Mouse (Mus musculus) thymus, adult 2 months (tissue): ENCODE data around the gene Cdc42ep2. TPM values are rescaled to one million over a fixed set of nuclear protein-coding genes. Genes with fewer than 3 reads are reported as not detected.

Source experiments
- DNase-seq: peaks from one replicate; pipeline ENCODE4 v3.0.0; 2021
- H3K27ac ChIP-seq: fragments of 200-500 bp; 2 replicates; pipeline ENCODE4 v1.5.1; 2012; ENCODE audit warnings: low read length, control low read depth; ENCODE audit not compliant: control insufficient read depth, insufficient read depth
- H3K27me3 ChIP-seq: fragments of 200-500 bp; 2 replicates; pipeline ENCODE4 v1.6.1; 2012; ENCODE audit warnings: mild to moderate bottlenecking, low read length, moderate library complexity, mixed read lengths; ENCODE audit not compliant: control insufficient read depth, insufficient read depth
- H3K36me3 ChIP-seq: fragments of 200-500 bp; 2 replicates; pipeline ENCODE4 v1.6.1; 2012; ENCODE audit warnings: mild to moderate bottlenecking, low read length, moderate library complexity; ENCODE audit not compliant: control insufficient read depth, insufficient read depth
- H3K4me1 ChIP-seq: fragments of 200-500 bp; replicated peaks from 2 replicates; pipeline ENCODE4 v1.6.1; 2012; ENCODE audit warnings: low read length; ENCODE audit not compliant: control insufficient read depth, insufficient read depth
- H3K4me3 ChIP-seq: fragments of 200-500 bp; 2 replicates; pipeline ENCODE4 v1.5.1; 2012; ENCODE audit warnings: mild to moderate bottlenecking, low read length, control low read depth, moderate library complexity; ENCODE audit not compliant: control insufficient read depth, insufficient read depth
- CTCF ChIP-seq: fragments of 200-500 bp; IDR thresholded peaks from 2 replicates; pipeline ENCODE4 v1.5.1; 2012; ENCODE audit warnings: mild to moderate bottlenecking, control low read depth, low read length, moderate library complexity, borderline replicate concordance; ENCODE audit not compliant: control insufficient read depth, poor library complexity, insufficient read depth; ENCODE audit errors: extremely low read depth
- POLR2A ChIP-seq: fragments of 200-500 bp; IDR thresholded peaks from 2 replicates; pipeline ENCODE4 v1.6.1; 2012; ENCODE audit warnings: mild to moderate bottlenecking, low read length, control low read depth, moderate library complexity; ENCODE audit not compliant: control insufficient read depth, poor library complexity, insufficient read depth; ENCODE audit errors: extremely low read depth
- WGBS: fragments of 180-500 bp; shearing (Covaris S2); methylation state at CpG from one replicate; pipeline ENCODE4 v1.1.7; 2018; 5-methylcytosine and 5-hydroxymethylcytosine counted together
- polyA plus RNA-seq: library from polyadenylated mRNA; depleted of rRNA; stranded (reverse); fragments of >200 nt; gene quantifications from 2 replicates; pipeline ENCODE4 v1.2.3, GENCODE M21; 2012; rRNA removed

Gene Cdc42ep2
- polyA plus RNA-seq, 1 experiment = 5.8 TPM

GRCm38 (mm10) chr19:5874391-5874968 lies 50.1 kb downstream of the Cdc42ep2 start:
- DNase-seq = no peak
- WGBS = 2% methylated on average over 13 of the region's 13 CpGs
- H3K27me3 ChIP-seq = no peaks in the 10 kb centered on the region

GRCm38 (mm10) chr19:5872931-5873556 lies 51.6 kb downstream of the Cdc42ep2 start:
- Histone ChIP-seq H3K4me1 (peaks cover 52% of the 10 kb centered on the region), H3K27me3 (no peaks in the 10 kb centered on the region), H3K36me3 (peaks cover 23% of the 10 kb centered on the region), H3K27ac (peak overlapping the region; percentile 60), H3K4me3 (peak overlapping the region; percentile 39)
- WGBS = 61% methylated on average over 19 of the region's 19 CpGs
- peak; percentile 11; the same call in 1 of the 2 replicates for TF ChIP-seq CTCF
- no peak for TF ChIP-seq POLR2A
- no peak for DNase-seq

More at GRCm38 (mm10) chr19:5874391-5874968, 50.1 kb downstream of the Cdc42ep2 start:
- Histone ChIP-seq H3K4me1 (peaks cover 63% of the 10 kb centered on the region), H3K36me3 (peaks cover 9% of the 10 kb centered on the region; the same call in 1 of the 2 replicates), H3K4me3 (peak overlapping the region; percentile 88), H3K27ac (peak overlapping the region; percentile 57)
- no peak for TF ChIP-seq CTCF
- no peak for TF ChIP-seq POLR2A

GRCm38 (mm10) chr19:5872528-5872927 lies 52.1 kb downstream of the Cdc42ep2 start:
- Histone ChIP-seq H3K27me3 (no peaks in the 10 kb centered on the region), H3K4me3 (peak overlapping the region; percentile 39), H3K4me1 (peaks cover 48% of the 10 kb centered on the region), H3K27ac (peak overlapping the region; percentile 60), H3K36me3 (peaks cover 27% of the 10 kb centered on the region)
- DNase-seq = peak; percentile 49
- WGBS = 25% methylated on average over 4 of the region's 4 CpGs
- no peak for TF ChIP-seq POLR2A
- TF ChIP-seq CTCF = no peak

GRCm38 (mm10) chr19:5871683-5872082 lies 52.9 kb downstream of the Cdc42ep2 start:
- no peak for DNase-seq
- Histone ChIP-seq H3K4me1 (peaks cover 42% of the 10 kb centered on the region), H3K36me3 (peaks cover 27% of the 10 kb centered on the region), H3K27me3 (no peaks in the 10 kb centered on the region), H3K4me3 (peak overlapping the region; percentile 31), H3K27ac (peak overlapping the region; percentile 64; the same call in 1 of the 2 replicates)
- WGBS = 19% methylated on average over 6 of the region's 6 CpGs
- TF ChIP-seq CTCF (no peak), POLR2A (no peak)

GRCm38 (mm10) chr19:5871273-5871672 lies 53.3 kb downstream of the Cdc42ep2 start:
- no peak for TF ChIP-seq POLR2A
- no peak for TF ChIP-seq CTCF
- Histone ChIP-seq H3K27me3 (no peaks in the 10 kb centered on the region), H3K4me1 (peaks cover 42% of the 10 kb centered on the region), H3K4me3 (peak overlapping the region; percentile 31), H3K27ac (peak overlapping the region; percentile 64; the same call in 1 of the 2 replicates), H3K36me3 (peaks cover 27% of the 10 kb centered on the region)
- DNase-seq = peak; percentile 69
- 6% methylated on average over 7 of the region's 7 CpGs for WGBS

- peaks cover 26% of the 10 kb centered on the region for H3K4me1 ChIP-seq
- H3K36me3 ChIP-seq = peaks cover 54% of the 10 kb centered on the region
- H3K27me3 ChIP-seq = no peaks in the 10 kb centered on the region
- 94% methylated on average over 6 of the region's 6 CpGs for WGBS
- TF ChIP-seq CTCF (no peak), POLR2A (no peak)
- no peak overlapping the region for H3K27ac ChIP-seq
- no peak for DNase-seq
- H3K4me3 ChIP-seq = no peak overlapping the region
These were observed 56.5 kb downstream of the Cdc42ep2 start for GRCm38 (mm10) chr19:5868096-5868495.

Other genes with a start within 250 kb of the Cdc42ep2 start
- 141 and 144 TPM in 2 replicates for gene Map3k11, start 236.1 kb downstream of the Cdc42ep2 start, polyA plus RNA-seq
- gene Pcnx3, start 235.9 kb downstream of the Cdc42ep2 start, polyA plus RNA-seq = 421 and 455 TPM in 2 replicates
- 0.97 and 1.0 TPM in 2 replicates for gene Kcnk7, start 220.4 kb downstream of the Cdc42ep2 start, polyA plus RNA-seq
- 55.6 and 61.8 TPM in 2 replicates for gene Ehbp1l1, start 198.5 kb downstream of the Cdc42ep2 start, polyA plus RNA-seq
- gene Fam89b, start 195.2 kb downstream of the Cdc42ep2 start, polyA plus RNA-seq = 300 and 312 TPM in 2 replicates
- 29.5 and 37.7 TPM in 2 replicates for gene Ltbp3, start 183.9 kb downstream of the Cdc42ep2 start, polyA plus RNA-seq
- 107 and 113 TPM in 2 replicates for gene Scyl1, start 153.4 kb downstream of the Cdc42ep2 start, polyA plus RNA-seq
- gene Frmd8, start 49.5 kb downstream of the Cdc42ep2 start, polyA plus RNA-seq = 121 and 129 TPM in 2 replicates
- 57.5 and 57.9 TPM in 2 replicates for gene Slc25a45, start 47.0 kb downstream of the Cdc42ep2 start, polyA plus RNA-seq
- 4.0 and 4.7 TPM in 2 replicates for gene Tigd3, start 30.7 kb downstream of the Cdc42ep2 start, polyA plus RNA-seq
- 175 and 194 TPM in 2 replicates for gene Dpf2, start 11.8 kb downstream of the Cdc42ep2 start, polyA plus RNA-seq
- 115 and 120 TPM in 2 replicates for gene Pola2, start 39.4 kb upstream of the Cdc42ep2 start, polyA plus RNA-seq
- gene Slc22a20, start 61.3 kb upstream of the Cdc42ep2 start, polyA plus RNA-seq = 0.06 and 0.20 TPM in 2 replicates
- 98.2 and 101 TPM in 2 replicates for gene Capn1, start 91.1 kb upstream of the Cdc42ep2 start, polyA plus RNA-seq
- gene Syvn1, start 121.8 kb upstream of the Cdc42ep2 start, polyA plus RNA-seq = 77.1 and 83.7 TPM in 2 replicates
- 28.8 and 29.4 TPM in 2 replicates for gene Mrpl49, start 133.0 kb upstream of the Cdc42ep2 start, polyA plus RNA-seq
- gene Fau, start 133.0 kb upstream of the Cdc42ep2 start, polyA plus RNA-seq = 2,283 and 2,588 TPM in 2 replicates
- gene Znhit2, start 136.4 kb upstream of the Cdc42ep2 start, polyA plus RNA-seq = 69.6 and 80.8 TPM in 2 replicates
- 35.8 and 42.0 TPM in 2 replicates for gene Tm7sf2, start 143.6 kb upstream of the Cdc42ep2 start, polyA plus RNA-seq
- gene Vps51, start 152.4 kb upstream of the Cdc42ep2 start, polyA plus RNA-seq = 145 and 163 TPM in 2 replicates
- gene Tmem262, start 155.2 kb upstream of the Cdc42ep2 start, polyA plus RNA-seq = 0.70 and 1.5 TPM in 2 replicates
- 0.65 and 0.84 TPM in 2 replicates for gene Gm28374, start 157.4 kb upstream of the Cdc42ep2 start, polyA plus RNA-seq
- 145 and 147 TPM in 2 replicates for gene Zfpl1, start 160.1 kb upstream of the Cdc42ep2 start, polyA plus RNA-seq
- gene Cdca5, start 160.2 kb upstream of the Cdc42ep2 start, polyA plus RNA-seq = 22.1 and 28.8 TPM in 2 replicates
- 0.57 and 0.66 TPM in 2 replicates for gene AC131692.1, start 169.6 kb upstream of the Cdc42ep2 start, polyA plus RNA-seq
- gene Naaladl1, start 181.0 kb upstream of the Cdc42ep2 start, polyA plus RNA-seq = 1.8 and 2.1 TPM in 2 replicates
- 71.3 and 90.1 TPM in 2 replicates for gene Sac3d1, start 193.8 kb upstream of the Cdc42ep2 start, polyA plus RNA-seq
- gene Snx15, start 203.5 kb upstream of the Cdc42ep2 start, polyA plus RNA-seq = 80.9 and 86.2 TPM in 2 replicates
- 3.6 and 4.6 TPM in 2 replicates for gene Batf2, start 216.2 kb upstream of the Cdc42ep2 start, polyA plus RNA-seq
- 96.1 and 119 TPM in 2 replicates for gene Arl2, start 216.7 kb upstream of the Cdc42ep2 start, polyA plus RNA-seq